Mouse (Mus musculus): ENCODE data around the gene Dnajb2. TPM values are rescaled to one million over a fixed set of nuclear protein-coding genes. Genes with fewer than 3 reads are reported as not detected.
A peak's percentile ranks its signal among the peaks of the same experiment; 100 is the strongest.

The Dnajb2 gene
- 10 to 100 TPM; 32.4 to 38.8 TPM for total RNA-seq (2021)
- long read RNA-seq, experiment 1, transcript Dnajb2-210 (9 exons, 3,066 nt) = major isoform, 21 of 68 reads
- long read RNA-seq, experiment 1, transcript Dnajb2-207 (10 exons, 1,855 nt) = minor isoform, 16 of 68 reads
- long read RNA-seq, experiment 1, transcript Dnajb2-202 (9 exons, 1,253 nt) = minor isoform, 5 of 68 reads
- long read RNA-seq, experiment 1, partial matches to known transcripts = 12 of 68 reads
- long read RNA-seq, experiment 1, other reads (novel, unspliced or antisense) = 13 of 68 reads
- long read RNA-seq, experiment 2, transcript Dnajb2-210 (9 exons, 3,066 nt) = minor isoform, 12 of 45 reads
- long read RNA-seq, experiment 2, transcript Dnajb2-207 (10 exons, 1,855 nt) = major isoform, 15 of 45 reads
- long read RNA-seq, experiment 2, partial matches to known transcripts = 7 of 45 reads
- long read RNA-seq, experiment 2, other reads (novel, unspliced or antisense) = 8 of 45 reads

DNA sequence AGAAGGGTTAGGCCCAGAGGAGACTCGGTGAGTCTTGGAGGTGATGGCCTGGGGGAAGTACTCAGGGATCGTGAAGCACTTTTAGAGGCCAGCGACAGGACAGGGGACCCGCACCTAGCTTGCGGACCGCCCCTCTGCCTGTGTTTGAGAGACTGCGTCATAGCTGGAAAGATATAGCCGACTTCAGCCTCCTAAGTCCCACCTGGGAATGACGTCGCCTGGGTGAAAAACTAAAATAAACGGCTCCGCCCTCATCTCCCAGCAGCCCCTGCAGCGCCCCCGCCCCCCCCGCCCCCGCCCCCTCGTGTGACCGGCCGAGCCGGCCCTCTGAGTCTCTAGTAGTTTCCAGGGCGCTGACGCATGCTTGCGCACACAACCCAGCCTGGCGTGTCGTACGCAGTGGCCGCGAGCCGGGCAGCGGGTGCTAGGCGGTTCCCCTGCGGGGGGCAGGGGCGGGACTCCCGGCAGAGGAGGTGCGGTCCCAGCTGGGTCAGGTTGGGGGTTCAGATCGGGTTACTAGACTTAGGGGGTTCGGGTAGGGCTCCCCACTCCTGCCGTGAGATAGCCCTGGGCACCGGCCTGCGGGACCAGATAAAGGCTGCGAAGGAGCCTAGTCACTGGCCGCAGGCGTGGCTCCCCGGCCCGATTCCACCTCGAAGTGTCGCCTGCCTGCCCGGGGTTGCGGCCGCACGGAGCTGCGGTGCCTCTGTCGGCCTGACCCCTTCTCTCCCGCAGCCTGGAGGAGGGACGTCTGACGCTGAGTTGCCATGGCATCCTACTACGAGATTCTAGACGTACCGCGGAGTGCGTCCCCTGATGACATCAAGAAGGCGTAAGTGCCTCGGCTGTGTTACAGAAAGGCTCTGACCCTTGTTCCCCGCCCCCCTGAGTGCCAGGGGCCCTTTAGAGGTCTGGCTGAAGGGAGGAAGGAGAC, at the start of gene Dnajb2:
Gene Dnajb2 (plus strand): TSS at position 290 of the 934 bp plus-strand sequence.
- DNase-seq = peak; percentile 80

DNA sequence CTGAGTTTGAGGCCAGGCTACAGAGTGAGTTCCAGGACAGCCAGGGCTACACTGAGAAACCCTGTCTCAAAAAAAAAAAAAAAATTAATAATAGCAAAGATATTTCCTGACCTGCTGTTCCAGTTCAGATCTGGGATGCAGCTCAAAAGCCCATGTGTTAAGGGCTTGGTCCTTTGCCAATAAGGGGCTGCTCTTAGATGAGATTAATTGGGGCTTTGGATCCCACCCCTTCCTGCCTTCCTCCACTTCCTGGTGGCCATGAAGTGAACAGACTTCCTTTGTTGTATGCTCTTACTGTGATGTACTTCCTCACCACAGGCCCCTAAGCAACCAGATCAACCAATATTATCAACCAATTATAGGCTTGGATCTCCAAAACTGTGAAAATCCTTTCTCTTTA, 49.1 kb upstream of the Dnajb2 start:
- DNase-seq = no peak

DNA sequence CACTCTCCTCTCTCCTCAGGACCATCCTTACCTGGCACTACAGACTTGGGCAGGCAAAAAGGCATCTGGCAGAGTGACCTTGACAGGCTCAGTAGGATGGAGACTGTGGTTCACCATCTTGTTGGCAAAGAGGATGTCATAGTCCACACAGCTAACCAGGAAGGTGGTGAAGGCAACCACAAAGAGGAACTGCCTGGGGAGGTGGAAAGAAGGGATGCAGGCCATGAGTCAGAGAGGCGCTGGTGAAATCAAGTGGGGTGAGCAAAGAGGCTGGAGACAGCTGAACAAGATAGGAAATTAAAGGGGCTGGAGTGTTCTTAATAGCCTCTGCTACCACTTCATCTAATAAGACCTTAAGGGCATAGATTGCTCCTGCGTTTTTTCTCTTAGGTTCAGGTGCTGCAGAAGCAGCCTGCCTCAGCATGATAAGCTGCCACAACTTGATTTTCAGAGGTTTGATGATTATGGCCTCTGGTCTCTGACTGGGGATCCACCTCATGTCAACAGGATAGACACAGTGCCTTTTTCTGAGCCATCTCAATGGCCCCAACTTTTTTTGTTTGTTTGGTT, 48.2 kb upstream of the Dnajb2 start:
- no peak for DNase-seq

DNA sequence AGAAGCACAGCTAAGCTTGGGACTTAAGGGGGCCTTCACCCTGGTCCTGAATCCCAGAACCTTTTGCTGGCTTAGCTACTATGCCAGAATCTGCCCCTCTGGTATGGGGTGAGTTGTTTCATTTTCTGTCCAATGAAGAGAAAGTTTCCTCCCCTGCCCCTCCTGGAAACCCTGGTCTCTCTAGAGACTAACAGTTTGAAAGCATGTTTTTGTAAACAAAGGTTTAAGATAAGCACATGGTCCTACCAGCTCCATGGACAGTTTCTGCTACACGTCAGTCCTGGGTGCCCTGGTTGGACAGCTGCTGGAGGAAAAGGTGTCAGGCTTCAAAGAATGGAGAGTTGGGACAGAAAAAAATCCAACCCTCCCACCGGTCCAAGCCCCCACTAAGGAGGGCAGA, 45.6 kb upstream of the Dnajb2 start:
- DNase-seq = no peak

DNA sequence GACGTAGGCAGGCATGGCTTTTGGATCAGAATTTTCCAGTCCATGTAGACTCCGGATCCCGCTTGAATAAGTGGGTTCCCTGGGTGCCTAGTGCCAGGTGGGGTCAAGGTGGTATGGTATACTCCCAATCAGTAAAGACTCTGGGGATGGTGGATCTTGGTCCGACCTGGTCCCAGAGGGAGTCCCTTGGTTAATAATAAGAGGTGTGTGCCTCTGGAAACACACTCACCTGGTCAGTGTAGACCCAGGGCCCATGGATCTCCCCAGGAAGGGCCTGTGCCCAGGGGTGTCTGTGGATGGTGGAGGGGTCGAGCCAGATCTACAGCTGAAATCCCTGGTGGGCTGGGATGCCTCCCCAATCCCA, 45.0 kb upstream of the Dnajb2 start:
- DNase-seq = no peak

DNA sequence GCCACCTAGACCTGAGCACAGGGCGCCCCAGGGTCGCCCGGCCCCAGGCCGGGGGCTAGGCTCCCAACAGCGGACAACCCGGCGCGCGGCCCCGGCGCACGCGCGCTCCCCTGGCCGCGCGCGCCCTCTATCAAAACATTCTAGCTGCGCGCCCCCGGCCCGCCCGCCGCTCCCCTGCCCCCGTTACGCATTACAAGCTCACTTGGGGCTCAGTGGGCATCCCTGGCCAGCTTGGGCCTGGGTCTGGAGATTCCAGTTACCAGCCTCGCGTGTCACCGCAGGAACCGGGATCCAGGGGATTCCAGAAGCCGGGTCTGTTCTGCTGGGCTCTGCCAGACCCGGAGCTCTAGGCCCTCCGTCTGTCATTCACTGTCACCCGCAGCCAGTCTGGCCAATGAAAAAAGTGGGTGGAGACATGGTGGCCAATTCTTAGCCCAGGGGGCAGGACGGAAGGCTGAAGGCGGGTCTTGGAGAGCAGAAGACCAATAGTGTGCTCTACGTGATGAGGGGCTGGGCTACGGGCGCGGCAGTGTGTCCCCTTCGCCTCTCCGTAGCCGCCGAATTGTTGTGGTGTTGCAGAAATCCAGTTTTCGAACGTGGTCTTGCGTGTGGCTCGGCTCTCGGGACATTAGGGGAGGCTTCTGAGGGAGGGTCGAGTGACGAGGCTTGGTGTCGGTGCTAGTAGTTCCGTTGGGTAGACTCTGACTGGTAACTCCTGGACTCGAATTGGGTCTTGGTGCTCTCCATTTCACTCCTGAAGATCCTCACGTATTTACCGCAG, 44.4 kb upstream of the Dnajb2 start, which contains the start of the genes Ankzf1 and Atg9a:
Gene Ankzf1 (plus strand): TSS at position 530 of the 781 bp plus-strand sequence.
Gene Atg9a (minus strand): TSS at position 575 of the 781 bp plus-strand sequence.
- DNase-seq = peak; percentile 82

DNA sequence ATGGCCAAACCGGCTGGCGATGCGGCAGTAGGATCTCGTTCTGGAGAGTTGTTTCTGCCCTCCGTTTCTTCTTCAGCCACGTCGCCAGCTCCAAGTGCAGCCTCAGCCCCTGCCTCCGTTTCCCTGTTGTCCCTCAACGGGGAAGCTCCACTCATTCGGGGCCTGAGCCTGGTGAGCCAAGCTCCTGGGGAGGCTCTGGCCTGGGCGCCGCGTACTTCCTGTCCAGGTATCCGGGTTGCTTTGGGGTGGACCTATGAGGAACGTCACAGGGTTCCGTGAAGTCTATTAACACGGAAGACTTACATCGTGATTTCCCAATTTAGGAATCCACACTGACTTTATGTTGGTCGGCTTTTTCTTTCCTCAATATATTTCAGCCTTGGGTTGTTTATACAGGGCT, 43.8 kb upstream of the Dnajb2 start:
- DNase-seq = no peak

DNA sequence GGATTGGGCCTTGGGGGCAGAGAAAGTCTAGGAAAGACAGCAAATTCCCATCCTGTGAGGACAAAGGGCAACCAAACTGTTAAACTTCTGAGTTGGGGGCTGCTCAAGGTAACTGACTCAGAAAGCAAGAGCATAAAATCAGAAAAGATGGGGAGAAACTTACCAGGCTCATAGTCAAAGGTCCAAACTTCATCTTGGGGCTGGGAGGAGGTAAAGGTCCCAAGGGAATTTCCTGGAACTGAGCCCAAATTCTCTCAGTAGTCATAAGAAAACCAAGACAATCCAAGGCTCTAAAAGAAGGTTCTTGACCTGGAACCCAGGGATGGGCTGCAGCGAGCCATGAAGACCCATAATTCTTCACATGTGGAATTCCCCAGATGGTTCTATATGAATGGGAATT, 35.0 kb upstream of the Dnajb2 start:
- DNase-seq = no peak

DNA sequence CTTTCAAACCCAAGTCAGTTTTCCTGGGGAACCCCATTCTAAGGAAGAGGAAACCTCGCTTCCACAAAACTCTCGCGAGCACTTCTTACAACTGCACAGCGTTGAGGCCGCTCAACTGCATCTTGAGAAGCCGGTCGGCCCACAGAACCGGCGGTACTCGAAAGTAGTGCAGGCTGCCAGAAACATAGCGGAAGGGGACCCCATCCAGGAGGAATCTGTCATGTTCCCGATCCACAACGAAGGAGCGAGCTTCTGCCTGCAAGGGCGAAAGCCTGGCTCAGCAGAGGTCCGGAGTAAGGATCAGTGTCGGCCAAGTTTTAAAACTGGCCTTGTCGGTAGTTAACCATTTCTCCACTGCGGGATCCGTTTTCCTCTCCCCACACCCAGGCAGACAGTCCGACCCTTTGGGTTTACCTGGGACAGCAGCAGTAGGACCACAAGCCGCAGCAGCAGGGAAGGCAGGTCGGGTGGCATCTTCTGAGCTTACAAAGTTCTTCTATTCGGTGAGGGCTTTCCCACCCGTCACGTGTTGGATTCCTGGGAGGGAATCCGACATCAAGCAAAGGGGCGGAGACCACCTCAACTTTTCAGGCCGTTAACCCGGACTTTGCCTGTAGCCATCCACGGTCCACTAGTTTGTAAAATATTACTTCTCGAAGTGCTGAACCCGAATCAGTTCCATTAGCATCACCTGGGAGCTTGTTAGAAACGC, 27.1 kb upstream of the Dnajb2 start:
- peak; percentile 37 for DNase-seq

DNA sequence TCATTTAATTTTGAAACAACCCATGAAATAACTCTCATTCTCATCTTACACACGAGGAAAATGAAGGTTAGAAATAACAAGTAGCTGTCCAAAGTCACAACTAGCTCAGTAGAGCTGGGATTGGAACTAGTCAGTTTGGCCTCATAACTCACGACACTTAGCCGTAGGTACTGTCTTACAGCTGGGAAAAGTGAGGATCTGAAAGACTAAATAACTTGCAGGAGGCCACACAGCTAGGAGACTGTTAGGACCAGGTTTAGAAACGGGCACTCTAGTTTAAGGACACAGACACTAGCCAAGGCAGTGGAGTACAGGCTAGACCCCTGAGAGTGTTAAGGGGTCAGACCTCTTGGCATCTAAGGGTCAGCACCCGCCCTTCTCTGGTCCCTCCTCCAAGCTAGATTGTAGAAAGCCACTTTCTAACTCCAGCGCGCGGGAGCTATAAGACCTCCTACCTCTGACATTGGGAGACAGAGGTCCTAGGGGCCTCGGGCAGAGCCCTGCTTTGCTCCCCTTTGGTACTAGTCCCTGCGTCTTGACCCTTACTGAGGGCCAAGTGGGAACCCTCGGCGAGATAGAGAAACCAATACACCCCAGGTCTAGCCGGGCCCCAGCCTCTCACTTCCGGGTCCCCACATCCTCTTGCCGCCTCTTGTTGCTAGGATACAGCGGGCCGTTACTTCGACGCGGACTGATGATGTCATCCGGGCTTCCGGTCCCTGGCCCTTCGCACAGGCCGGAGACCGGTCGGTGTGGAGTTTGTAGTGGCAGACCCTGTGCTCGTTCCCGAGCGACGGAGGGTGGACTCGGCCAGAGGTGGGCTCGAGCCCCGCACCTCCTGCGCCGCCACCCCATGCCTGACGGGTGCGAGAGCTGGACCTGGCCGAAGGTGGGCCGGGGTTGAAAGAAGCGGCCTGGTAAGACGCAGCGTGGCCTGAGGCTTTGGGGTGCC, 25.8 kb upstream of the Dnajb2 start, which contains the start of the genes Glb1l and Stk16:
Gene Glb1l (minus strand): TSS at position 678 of the 952 bp plus-strand sequence.
Gene Stk16 (plus strand): TSS at position 703 of the 952 bp plus-strand sequence.
- DNase-seq = peak; percentile 96

DNA sequence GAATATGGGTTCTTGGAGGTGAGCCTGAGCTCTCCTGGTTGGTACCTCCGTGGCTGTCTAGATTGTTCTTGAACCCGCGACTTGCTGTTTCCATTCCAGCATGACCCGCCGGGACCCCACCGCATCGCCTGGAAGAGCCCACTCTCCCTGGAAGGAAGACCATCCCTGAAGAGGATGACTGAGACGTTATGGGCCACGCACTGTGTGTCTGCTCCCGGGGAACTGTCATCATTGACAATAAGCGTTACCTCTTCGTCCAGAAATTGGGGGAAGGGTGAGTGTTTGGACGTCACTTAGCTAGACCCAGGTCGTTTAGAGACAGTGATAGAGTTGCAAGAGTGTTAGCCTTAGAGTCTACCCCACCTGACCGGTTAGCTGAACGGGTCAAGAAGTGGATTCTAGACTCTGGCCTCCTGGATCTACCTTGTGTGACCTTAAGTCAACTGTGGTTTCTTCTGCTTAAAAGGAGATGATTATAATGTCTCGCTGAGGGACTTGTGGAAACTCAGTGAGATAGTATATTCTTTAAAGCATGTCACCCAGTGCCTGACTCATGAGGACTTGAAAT, 25.0 kb upstream of the Dnajb2 start:
- no peak for DNase-seq

DNA sequence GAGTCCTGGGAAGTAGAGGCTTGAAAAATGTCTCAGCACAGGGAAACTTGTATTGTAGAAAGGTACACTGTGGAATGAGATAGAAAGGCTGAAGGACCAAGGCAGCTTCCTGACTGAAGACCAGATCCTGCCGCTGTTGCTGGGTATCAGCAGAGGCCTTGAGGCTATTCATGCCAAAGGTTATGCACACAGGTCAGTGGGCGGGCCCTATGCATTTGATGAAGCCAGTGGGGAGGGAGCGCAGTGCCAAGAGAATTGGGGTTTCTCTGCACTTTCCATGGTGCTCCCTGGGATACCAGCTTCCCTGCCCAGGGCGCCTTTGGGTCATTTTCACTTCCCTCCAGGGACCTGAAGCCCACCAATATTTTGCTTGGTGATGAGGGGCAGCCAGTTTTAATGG, 23.7 kb upstream of the Dnajb2 start:
- DNase-seq = no peak

DNA sequence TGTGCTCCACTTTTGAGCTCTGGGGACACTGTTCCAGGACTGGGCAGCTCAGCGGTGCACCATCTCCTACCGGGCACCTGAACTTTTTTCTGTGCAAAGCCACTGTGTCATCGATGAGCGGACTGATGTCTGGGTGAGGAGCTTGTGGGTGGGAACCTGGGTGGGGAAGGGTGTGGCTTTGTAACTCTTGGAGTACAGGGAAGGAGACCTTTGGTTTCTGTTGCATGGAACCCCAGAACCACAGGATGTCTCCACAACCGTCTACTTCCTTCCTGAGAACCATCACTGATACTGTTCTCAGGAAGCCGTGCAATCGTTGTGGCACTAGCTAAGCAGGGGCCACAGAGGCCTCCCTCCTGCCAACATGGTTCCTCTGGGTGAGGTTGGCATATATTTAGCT, 23.1 kb upstream of the Dnajb2 start:
- DNase-seq = no peak

DNA sequence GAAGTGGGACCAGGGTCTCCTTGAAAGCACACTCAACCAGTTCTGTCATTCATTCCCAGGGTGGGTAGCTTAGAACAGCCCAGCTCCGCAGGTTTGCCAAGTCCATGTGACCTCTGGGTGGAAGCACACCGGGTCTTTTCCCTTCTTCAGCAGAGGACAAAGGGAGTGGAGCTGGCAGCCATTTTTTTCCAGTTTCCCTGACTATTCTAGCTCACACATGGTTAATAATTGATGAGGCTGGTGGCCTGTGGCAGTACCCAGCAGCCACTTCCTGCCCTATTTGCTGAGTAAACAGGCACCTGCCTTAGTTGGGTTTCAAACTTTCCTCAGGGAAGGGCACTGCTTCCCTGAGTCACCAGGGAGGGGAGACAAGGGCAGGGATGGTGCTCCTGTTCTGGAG, 21.8 kb upstream of the Dnajb2 start:
- no peak for DNase-seq

DNA sequence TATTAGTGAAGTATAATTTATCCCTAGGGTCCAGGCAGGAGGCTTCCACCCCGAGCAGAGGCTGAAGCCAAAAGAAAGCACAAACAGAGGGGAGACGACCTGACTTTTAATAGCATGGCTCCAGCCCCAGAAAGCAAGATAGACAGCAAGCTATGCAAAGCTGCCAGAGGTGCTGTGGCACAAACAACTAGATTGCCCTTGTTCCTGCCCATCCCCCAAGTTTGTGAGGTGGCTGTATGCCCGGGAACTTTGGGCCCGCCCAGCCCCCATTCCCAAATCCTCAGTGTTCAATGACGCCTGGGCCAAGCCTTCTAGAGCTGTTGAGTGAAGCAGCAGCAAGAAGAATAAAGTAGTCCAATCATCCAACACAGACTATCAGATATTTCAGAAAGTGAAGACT, 21.3 kb upstream of the Dnajb2 start:
- no peak for DNase-seq

DNA sequence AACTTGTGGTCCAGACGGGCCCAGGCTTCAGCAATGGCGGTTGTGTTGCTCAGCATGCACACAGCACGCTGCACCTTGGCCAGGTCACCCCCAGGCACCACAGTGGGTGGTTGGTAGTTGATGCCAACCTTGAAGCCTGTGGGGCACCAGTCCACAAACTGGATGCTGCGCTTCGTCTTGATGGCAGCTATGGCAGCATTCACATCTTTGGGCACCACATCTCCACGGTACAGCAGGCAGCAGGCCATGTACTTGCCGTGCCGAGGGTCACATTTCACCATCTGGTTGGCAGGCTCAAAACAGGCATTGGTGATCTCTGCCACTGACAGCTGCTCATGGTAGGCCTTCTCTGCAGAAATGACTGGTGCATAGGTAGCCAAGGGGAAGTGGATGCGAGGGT, 20.4 kb upstream of the Dnajb2 start:
- DNase-seq = peak; percentile 27

DNA sequence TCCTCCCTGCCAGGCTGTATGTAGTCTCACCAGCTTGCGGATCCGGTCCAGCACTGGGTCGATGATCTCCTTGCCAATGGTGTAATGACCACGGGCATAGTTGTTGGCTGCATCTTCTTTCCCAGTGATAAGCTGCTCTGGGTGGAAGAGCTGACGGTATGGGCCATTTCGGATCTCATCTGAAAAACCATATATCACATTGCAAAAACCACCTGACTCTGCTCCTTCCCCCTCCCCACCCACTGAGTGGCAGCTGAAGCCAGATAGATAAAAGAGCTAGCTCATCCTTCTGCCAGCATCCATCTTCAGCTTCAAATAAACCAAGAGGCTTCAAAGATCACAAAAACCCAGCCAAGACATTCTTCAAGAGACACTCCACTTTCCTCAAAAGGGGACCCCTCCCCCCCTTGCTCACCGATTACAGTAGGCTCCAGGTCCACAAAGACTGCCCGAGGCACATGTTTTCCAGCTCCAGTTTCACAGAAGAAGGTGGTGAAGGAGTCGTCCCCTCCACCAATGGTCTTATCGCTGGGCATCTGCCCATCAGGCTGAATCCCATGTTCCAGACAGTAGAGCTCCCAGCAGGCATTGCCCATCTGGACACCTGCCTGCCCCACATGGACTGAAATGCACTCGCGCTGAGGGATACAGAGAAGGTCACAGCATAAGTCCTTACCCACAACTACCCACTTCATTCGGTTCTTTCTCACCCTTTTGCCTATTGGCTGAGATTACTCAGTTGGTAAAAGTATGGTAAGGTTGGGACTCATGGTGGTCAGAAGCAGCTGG, 19.2 kb upstream of the Dnajb2 start:
- DNase-seq = peak; percentile 49

DNA sequence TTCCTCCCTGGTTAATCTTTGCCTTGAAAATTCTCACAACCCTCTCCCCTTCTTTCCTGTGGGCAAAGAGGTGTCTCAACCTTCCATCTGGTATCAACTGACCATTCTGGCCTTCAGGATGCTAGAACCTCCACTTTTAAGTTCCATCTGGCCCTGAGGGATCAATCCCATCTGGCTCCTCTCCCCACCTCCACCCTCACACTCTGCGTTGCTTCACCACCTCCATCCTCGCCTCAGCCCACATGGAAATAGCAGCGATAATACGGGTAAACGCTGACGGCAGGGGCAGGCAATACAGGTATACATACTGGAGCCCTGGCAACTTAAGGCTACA, 18.3 kb upstream of the Dnajb2 start:
- DNase-seq = no peak

All from gastrocnemius, postnatal 10 days (tissue).